ENCODE assay signal across 8 mouse cellular contexts in the genomic region with DNA sequence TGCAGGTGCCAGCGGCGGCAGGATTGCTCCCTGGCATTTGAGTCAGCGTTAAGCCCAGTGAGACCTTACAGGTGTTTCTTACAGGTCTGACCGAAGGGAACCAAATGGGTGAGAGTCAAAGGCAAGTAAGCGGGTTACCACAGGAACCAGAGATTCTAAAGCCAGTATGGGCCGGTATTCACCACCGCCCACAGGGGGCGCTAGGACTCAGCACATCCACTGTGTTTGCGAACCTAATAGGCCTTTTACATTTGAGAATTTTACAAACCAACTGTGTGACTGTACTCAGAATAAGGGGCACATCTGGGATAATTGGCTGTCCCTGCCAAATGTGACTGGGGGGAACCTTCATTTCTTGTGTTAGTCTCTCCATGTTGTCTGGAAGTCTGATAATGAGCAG. TPM values are rescaled to one million over a fixed set of nuclear protein-coding genes. Genes with fewer than 3 reads are reported as not detected.
DNase-seq lines count a peak whose midpoint lies in the region; ATAC-seq and TF ChIP-seq lines count a peak whose summit lies in the region.

No protein-coding gene starts in this region.

- no peaks in the 10 kb centered on the region for H3K36me3 ChIP-seq in midbrain, embryonic 11.5 days (ENCODE audit: control insufficient read depth, insufficient read depth, low read length)
- H3K36me3 ChIP-seq in midbrain, embryonic 13.5 days, result peaks cover 5% of the 10 kb centered on the region; the same call in 1 of the 2 replicates
- no peaks in the 10 kb centered on the region for H3K36me3 ChIP-seq in splenic B cell, adult 2 months (ENCODE audit: control insufficient read depth, insufficient read depth, low read length, poor library complexity, severe bottlenecking)

- peak; percentile 34 to 57 for DNase-seq in cerebellum, adult 18-20 months
- DNase-seq in midbrain, embryonic 11.5 days (ENCODE audit: low spot score, missing footprints), result peak; percentile 96
- DNase-seq in brain, embryonic 14.5 days (ENCODE audit: low read depth), result peak; percentile 67
- DNase-seq in heart, postnatal 14 days, result peak; percentile 63 to 64
- peak; percentile 47 to 68 for DNase-seq in lung, adult 18-20 months
- peak; percentile 60 for DNase-seq in splenic B cell, adult 2 months (ENCODE audit: low read depth, low spot score)

- no peak overlapping the region for H3K4me2 ChIP-seq in midbrain, embryonic 11.5 days
- no peak overlapping the region for H3K4me2 ChIP-seq in midbrain, embryonic 13.5 days (replicated peaks)

- intact Hi-C loops in heart, postnatal 14 days (cut with DNase I), result loop anchor here (1.0 to 5.0 kb wide), 2 partner anchors 54 to 62 kb away; a partner anchor contains a TSS

- no peak for ATAC-seq in cerebellum, adult (ENCODE audit: insufficient number of reproducible peaks, low FRiP score, low TSS enrichment)
- ATAC-seq in midbrain, embryonic 11.5 days (ENCODE audit: low FRiP score), result no peak
- no peak for ATAC-seq in midbrain, embryonic 13.5 days

- peak; percentile 80 for TF ChIP-seq CTCF in brain, embryonic 14.5 days (IDR thresholded peaks at IDR 0.05; ENCODE audit: borderline replicate concordance, extremely low read depth, insufficient read depth, insufficient read length)

- H3K4me3 ChIP-seq in midbrain, embryonic 11.5 days (ENCODE audit: low read depth, low read length), result no peak overlapping the region
- H3K4me3 ChIP-seq in midbrain, embryonic 13.5 days (replicated peaks), result no peak overlapping the region

- H3K9ac ChIP-seq in midbrain, embryonic 11.5 days (ENCODE audit: low read length), result no peak overlapping the region
- no peak overlapping the region for H3K9ac ChIP-seq in midbrain, embryonic 13.5 days (replicated peaks)

- H3K27me3 ChIP-seq in midbrain, embryonic 11.5 days (ENCODE audit: control insufficient read depth, insufficient read depth, low read length), result no peaks in the 10 kb centered on the region
- H3K27me3 ChIP-seq in midbrain, embryonic 13.5 days, result no peaks in the 10 kb centered on the region
- H3K27me3 ChIP-seq in splenic B cell, adult 2 months (ENCODE audit: control insufficient read depth, insufficient read depth, low read length, poor library complexity, severe bottlenecking), result no peaks in the 10 kb centered on the region

- no peak for TF ChIP-seq POLR2A in brain, embryonic 14.5 days (IDR thresholded peaks at IDR 0.05; ENCODE audit: borderline replicate concordance, extremely low read depth, insufficient read depth, insufficient read length, poor library complexity, severe bottlenecking)

- no peak overlapping the region for H3K27ac ChIP-seq in midbrain, embryonic 11.5 days (ENCODE audit: low read depth, low read length)
- no peak overlapping the region for H3K27ac ChIP-seq in midbrain, embryonic 13.5 days

- no peaks in the 10 kb centered on the region for H3K9me3 ChIP-seq in midbrain, embryonic 11.5 days (ENCODE audit: control insufficient read depth, low read length)
- H3K9me3 ChIP-seq in midbrain, embryonic 13.5 days, result no peaks in the 10 kb centered on the region

- 15% methylated on average over 9 of the region's 9 CpGs for WGBS in midbrain, embryonic 11.5 days
- WGBS in midbrain, embryonic 13.5 days, result 12% methylated on average over 9 of the region's 9 CpGs

- no peaks in the 10 kb centered on the region for H3K4me1 ChIP-seq in midbrain, embryonic 11.5 days (ENCODE audit: control insufficient read depth, insufficient read depth, low read length)
- H3K4me1 ChIP-seq in midbrain, embryonic 13.5 days (replicated peaks), result no peaks in the 10 kb centered on the region

RNA-seq across cellular contexts. Expression of a gene that starts 54.1 kb away (rescaled TPM):
- 9.6 and 11.4 TPM in 2 replicates for polyA plus RNA-seq in midbrain, embryonic 11.5 days (2014; fragmentation: Nextera tagmentation; extraction: Ambion mirVana)
- polyA plus RNA-seq in midbrain, embryonic 13.5 days (2015; fragmentation: Nextera tagmentation; extraction: Ambion mirVana), result 17.2 and 18.9 TPM in 2 replicates
- 35.7 and 37.2 TPM in 2 replicates for polyA plus RNA-seq in brain, embryonic 14.5 days (2012; rRNA removed)
- 1 to 10 TPM; 3.2 to 6.8 TPM for total RNA-seq in heart, postnatal 14 days (2021)

RNA-seq across cellular contexts. Expression of a gene that starts 59.2 kb away (rescaled TPM):
- 39.8 and 40.3 TPM in 2 replicates for polyA plus RNA-seq in midbrain, embryonic 11.5 days (2014; fragmentation: Nextera tagmentation; extraction: Ambion mirVana)
- polyA plus RNA-seq in midbrain, embryonic 13.5 days (2015; fragmentation: Nextera tagmentation; extraction: Ambion mirVana), result 38.0 and 38.3 TPM in 2 replicates
- polyA plus RNA-seq in brain, embryonic 14.5 days (2012; rRNA removed), result 28.8 and 34.4 TPM in 2 replicates
- 10 to 100 TPM; 29.7 to 30.4 TPM for total RNA-seq in heart, postnatal 14 days (2021)

Comparison
In these comparisons a context has a peak if more than half of its experiments do, and no peak if none do; other contexts are left out.
1. DNase-seq: peak in every context shown above with its lines; median percentile 96 in midbrain, embryonic 11.5 days; 67 in brain, embryonic 14.5 days; 64 in heart, postnatal 14 days; 60 in splenic B cell, adult 2 months; 58 in lung, adult 18-20 months; 46 in cerebellum, adult 18-20 months.